Mouse (Mus musculus) CH12.LX (cell line): ENCODE data around the gene Uso1. TPM values are rescaled to one million over a fixed set of nuclear protein-coding genes. Genes with fewer than 3 reads are reported as not detected.

Experiments
- DNase-seq: peaks from one replicate; pipeline ENCODE4 v3.0.0-alpha.2; 2013; ENCODE audit errors: extremely low read depth
- H3K27ac ChIP-seq: 2 replicates; pipeline ENCODE4 v1.5.1; 2012; ENCODE audit warnings: low read depth, mild to moderate bottlenecking, control low read depth, moderate library complexity; ENCODE audit not compliant: insufficient read depth
- H3K27me3 ChIP-seq: replicated peaks from 2 replicates; pipeline ENCODE3; 2012; ENCODE audit warnings: inconsistent platforms
- H3K36me3 ChIP-seq, 2 experiments: replicated peaks in 1 of 2; 2 replicates each; pipeline versions ENCODE3 to v1.6.1; 2012; ENCODE audit warnings: inconsistent platforms in 1 of 2, low read length in 1 of 2, mild to moderate bottlenecking in 1 of 2, mixed read lengths in 1 of 2, moderate library complexity in 1 of 2; ENCODE audit not compliant: control insufficient read depth in 1 of 2, insufficient read depth in 1 of 2
- H3K4me1 ChIP-seq, 2 experiments: 2 replicates each; pipeline ENCODE4 v1.6.1; 2012; ENCODE audit warnings: inconsistent platforms in 1 of 2, moderate library complexity in 1 of 2; ENCODE audit not compliant: insufficient read depth in 2 of 2, control insufficient read depth in 1 of 2
- H3K4me2 ChIP-seq: 2 replicates; pipeline ENCODE4 v1.6.1; 2012; ENCODE audit warnings: low read depth, mild to moderate bottlenecking, control low read depth; ENCODE audit not compliant: poor library complexity, insufficient read depth, severe bottlenecking
- H3K4me3 ChIP-seq, 3 experiments: fragments of 150-350 bp in 1 of 3; sonication (generic) in 1 of 3; replicated peaks in 1 of 3; 2 replicates each; pipeline versions ENCODE3 to v1.5.1; 2011 to 2012; ENCODE audit warnings: low read depth in 2 of 3, low read length in 2 of 3, mild to moderate bottlenecking in 2 of 3, moderate library complexity in 2 of 3, control low read depth in 1 of 3, improper control_type of control experiment in 1 of 3, inconsistent platforms in 1 of 3, mixed read lengths in 1 of 3; ENCODE audit not compliant: poor library complexity in 1 of 3
- H3K79me2 ChIP-seq: replicated peaks from 2 replicates; pipeline ENCODE4 v1.6.1; 2012; ENCODE audit warnings: mild to moderate bottlenecking, moderate library complexity; ENCODE audit not compliant: control insufficient read depth, poor library complexity, insufficient read depth, severe bottlenecking; ENCODE audit errors: extremely low read depth
- H3K9ac ChIP-seq: 2 replicates; pipeline ENCODE4 v1.6.1; 2012; ENCODE audit warnings: low read depth, mild to moderate bottlenecking, control low read depth, moderate library complexity; ENCODE audit not compliant: insufficient read depth
- H3K9me3 ChIP-seq: replicated peaks from 2 replicates; pipeline ENCODE3; 2012; ENCODE audit warnings: low read length, inconsistent platforms, mixed read lengths
- BHLHE40 ChIP-seq: IDR thresholded peaks from 2 replicates; pipeline ENCODE4 v1.6.1; 2011; ENCODE audit warnings: mild to moderate bottlenecking, low read depth, low read length, improper control_type of control experiment
- CHD1 ChIP-seq: IDR thresholded peaks from 2 replicates; pipeline ENCODE4 v1.6.1; 2012; ENCODE audit warnings: low read depth, low read length, improper control_type of control experiment, inconsistent platforms
- E2F4 ChIP-seq: IDR thresholded peaks from 2 replicates; pipeline ENCODE4 v1.6.1; 2011; ENCODE audit warnings: low read depth, low read length, improper control_type of control experiment; ENCODE audit not compliant: insufficient replicate concordance
- ELF1 ChIP-seq: IDR thresholded peaks from 2 replicates; pipeline ENCODE4 v1.6.1; 2014; ENCODE audit warnings: low read depth, mild to moderate bottlenecking, inconsistent platforms, low read length, improper control_type of control experiment
- GABPA ChIP-seq: IDR thresholded peaks from 2 replicates; pipeline ENCODE4 v1.6.1; 2012; ENCODE audit warnings: low read depth, low read length, improper control_type of control experiment, inconsistent platforms; ENCODE audit not compliant: insufficient replicate concordance
- JUN ChIP-seq: IDR thresholded peaks from 2 replicates; pipeline ENCODE4 v1.6.1; 2011; ENCODE audit warnings: low read depth, mild to moderate bottlenecking, low read length, improper control_type of control experiment, moderate library complexity; ENCODE audit not compliant: insufficient read depth
- JUND ChIP-seq: conservative IDR thresholded peaks from 2 replicates; pipeline ENCODE4 v1.6.1; 2011; ENCODE audit warnings: low read depth, low read length, improper control_type of control experiment
- MAFK ChIP-seq: IDR thresholded peaks from 2 replicates; pipeline ENCODE4 v1.6.1; 2011; ENCODE audit warnings: low read length, improper control_type of control experiment; ENCODE audit not compliant: insufficient replicate concordance
- MAX ChIP-seq: IDR thresholded peaks from 2 replicates; pipeline ENCODE4 v1.6.1; 2011; ENCODE audit warnings: low read length, improper control_type of control experiment
- NRF1 ChIP-seq: IDR thresholded peaks from 2 replicates; pipeline ENCODE4 v1.6.1; 2014; ENCODE audit warnings: low read depth, mild to moderate bottlenecking, inconsistent platforms, low read length, improper control_type of control experiment, moderate library complexity
- RAD21 ChIP-seq: IDR thresholded peaks from 2 replicates; pipeline ENCODE4 v1.6.1; 2011; ENCODE audit warnings: low read depth, mild to moderate bottlenecking, low read length, improper control_type of control experiment, moderate library complexity
- RCOR1 ChIP-seq: conservative IDR thresholded peaks from 2 replicates; pipeline ENCODE4 v1.6.1; 2012; ENCODE audit warnings: low read depth, mild to moderate bottlenecking, inconsistent platforms, low read length, improper control_type of control experiment
- SIN3A ChIP-seq: IDR thresholded peaks from 2 replicates; pipeline ENCODE4 v1.6.1; 2012; ENCODE audit warnings: low read length, improper control_type of control experiment, inconsistent platforms
- TCF12 ChIP-seq: IDR thresholded peaks from 2 replicates; pipeline ENCODE4 v1.6.1; 2014; ENCODE audit warnings: low read depth, mild to moderate bottlenecking, inconsistent platforms, low read length, improper control_type of control experiment
- UBTF ChIP-seq: IDR thresholded peaks from 2 replicates; pipeline ENCODE4 v1.6.1; 2012; ENCODE audit warnings: low read depth, mild to moderate bottlenecking, inconsistent platforms, low read length, improper control_type of control experiment, moderate library complexity
- ZKSCAN1 ChIP-seq: IDR thresholded peaks from 2 replicates; pipeline ENCODE4 v1.6.1; 2012; ENCODE audit warnings: low read depth, inconsistent platforms, low read length, improper control_type of control experiment, borderline replicate concordance
- ZMIZ1 ChIP-seq: IDR thresholded peaks from 2 replicates; pipeline ENCODE4 v1.6.1; 2012; ENCODE audit warnings: low read depth, mild to moderate bottlenecking, inconsistent platforms, low read length, improper control_type of control experiment
- ZNF384 ChIP-seq: IDR thresholded peaks from 2 replicates; pipeline ENCODE4 v1.6.1; 2012; ENCODE audit warnings: low read depth, low read length, improper control_type of control experiment, inconsistent platforms
- dilution Hi-C: fragments of 300-500 bp; cut with MboI; formaldehyde crosslinking; loops from 2 replicates; pipeline ENCODE4 v1.14.3; 2020; ENCODE audit warnings: low sequenced_read_pairs; ENCODE audit not compliant: extremely low pct_unique_long_range_greater_than_20kb, extremely low pct_ligation_motif_present
- in situ Hi-C: fragments of 300-500 bp; cut with MboI; formaldehyde crosslinking; loops from 3 replicates; pipeline ENCODE4 v1.14.3; 2019; ENCODE audit warnings: low sequenced_read_pairs, low pct_ligation_motif_present, low pct_unique_long_range_greater_than_20kb, mixed read lengths
- polyA plus RNA-seq: library from polyadenylated mRNA; unstranded; fragments of >175 nt; gene quantifications from 2 replicates; pipeline ENCODE4 v1.2.1, GENCODE M21; 2012; ENCODE audit warnings: low read depth; ENCODE audit not compliant: insufficient read length
- total RNA-seq, 2 experiments: library from RNA; depleted of rRNA; stranded (reverse); fragments of 300-350 nt in 1 of 2; fragments of >200 nt in 1 of 2; gene quantifications; 2 replicates each; pipeline ENCODE4 v1.2.3; 2012 to 2014

Gene Uso1
- total and polyA plus RNA-seq, 3 experiments = 19.9 to 63.7 (median 20.9) TPM

GRCm38 (mm10) chr5:92138093-92138621 lies 419 bp downstream of the Uso1 start:
- H3K4me3 ChIP-seq = peak overlapping the region; percentile 84 to 97 (median 94)
- TF ChIP-seq BHLHE40 (no peak), RCOR1 (no peak), UBTF (peak; percentile 86; the same call in 1 of the 2 replicates), CHD1 (0 out of 2 replicates have a peak, but pooled peaks have one; percentile 36), RAD21 (no peak), SIN3A (peak; percentile 75; the same call in 1 of the 2 replicates)
- peaks cover 9 to 43% of the 10 kb centered on the region in 2 experiments for H3K4me1 ChIP-seq
- H3K27me3 ChIP-seq = no peaks in the 10 kb centered on the region
- H3K9ac ChIP-seq = peak overlapping the region; percentile 69
- peak; percentile 27 for DNase-seq
- in situ Hi-C loops = no loop called here
- peaks cover 31% of the 10 kb centered on the region for H3K79me2 ChIP-seq
- no peaks in the 10 kb centered on the region for H3K9me3 ChIP-seq
- dilution Hi-C loops = no loop called here
- peak overlapping the region; percentile 23 for H3K4me2 ChIP-seq
- H3K27ac ChIP-seq = peak overlapping the region; percentile 6; the same call in 1 of the 2 replicates
- H3K36me3 ChIP-seq = peaks cover 0 to 18% of the 10 kb centered on the region in 2 experiments

DNA sequence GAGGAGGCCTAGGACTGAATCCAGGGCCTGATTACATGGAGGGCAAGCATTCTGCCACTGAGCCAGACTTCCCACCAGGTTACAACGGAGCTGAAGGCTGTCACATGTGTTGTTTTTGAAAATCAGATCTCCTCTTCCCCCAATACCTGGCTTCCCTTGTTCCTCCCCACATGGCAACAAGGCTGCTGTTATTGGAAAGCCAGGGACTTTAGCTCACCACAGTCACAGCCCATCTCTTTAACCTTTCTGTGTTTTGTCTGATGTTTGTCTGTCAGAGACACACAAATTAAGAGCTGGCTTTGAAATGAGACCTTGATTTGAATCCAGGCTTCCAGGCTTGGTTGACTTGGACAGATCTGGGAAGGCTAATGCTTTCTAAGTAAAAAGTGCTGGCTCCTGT lies 1.5 kb downstream of the Uso1 start:
- Histone ChIP-seq H3K36me3 (peaks cover 0 to 14% of the 10 kb centered on the region in 2 experiments), H3K4me2 (peak overlapping the region; percentile 23; the same call in 1 of the 2 replicates), H3K4me1 (peaks cover 9 to 49% of the 10 kb centered on the region in 2 experiments), H3K27ac (no peak overlapping the region), H3K4me3 (peak overlapping the region; percentile 84 to 97 (median 94)), H3K79me2 (peaks cover 39% of the 10 kb centered on the region), H3K9ac (peak overlapping the region; percentile 69; the same call in 1 of the 2 replicates), H3K9me3 (no peaks in the 10 kb centered on the region)
- dilution Hi-C loops = no loop called here
- in situ Hi-C loops = no loop called here
- TF ChIP-seq TCF12 (no peak), E2F4 (no peak), NRF1 (no peak), JUND (no peak), ZMIZ1 (no peak)
- TF ChIP-seq, all 38 proteins: peak for 0
- no peak for DNase-seq
- H3K27me3 ChIP-seq = no peaks in the 10 kb centered on the region

GRCm38 (mm10) chr5:92141696-92142095 lies 4.0 kb downstream of the Uso1 start:
- Histone ChIP-seq H3K9me3 (no peaks in the 10 kb centered on the region), H3K27me3 (no peaks in the 10 kb centered on the region), H3K27ac (no peak overlapping the region), H3K4me1 (peaks cover 9 to 46% of the 10 kb centered on the region in 2 experiments), H3K4me3 (no peak overlapping the region), H3K9ac (no peak overlapping the region), H3K4me2 (no peak overlapping the region), H3K79me2 (peaks cover 50% of the 10 kb centered on the region), H3K36me3 (peaks cover 0 to 29% of the 10 kb centered on the region in 2 experiments)
- dilution Hi-C loops (no loop called here), in situ Hi-C loops (no loop called here)
- no peak for DNase-seq
- TF ChIP-seq ZKSCAN1 = no peak
- no peak for TF ChIP-seq JUN
- no peak for TF ChIP-seq ZNF384
- TF ChIP-seq MAFK = no peak
- TF ChIP-seq JUND = no peak
- TF ChIP-seq GABPA = no peak
- no peak for TF ChIP-seq MAX
- no peak for TF ChIP-seq ELF1
